Mouse (Mus musculus) G1E (cell line): ENCODE data around the gene Lgals3bp.

ENCODE experiments used
- CTCF ChIP-seq: IDR thresholded peaks from 2 replicates; pipeline ENCODE4 v1.5.1; 2012; ENCODE audit warnings: low read depth, low read length, inconsistent platforms, mixed read lengths
- GATA1 ChIP-seq: IDR thresholded peaks from 2 replicates; pipeline ENCODE4 v1.6.1; 2012; ENCODE audit warnings: borderline replicate concordance, low read length, inconsistent platforms, mixed read lengths

DNA sequence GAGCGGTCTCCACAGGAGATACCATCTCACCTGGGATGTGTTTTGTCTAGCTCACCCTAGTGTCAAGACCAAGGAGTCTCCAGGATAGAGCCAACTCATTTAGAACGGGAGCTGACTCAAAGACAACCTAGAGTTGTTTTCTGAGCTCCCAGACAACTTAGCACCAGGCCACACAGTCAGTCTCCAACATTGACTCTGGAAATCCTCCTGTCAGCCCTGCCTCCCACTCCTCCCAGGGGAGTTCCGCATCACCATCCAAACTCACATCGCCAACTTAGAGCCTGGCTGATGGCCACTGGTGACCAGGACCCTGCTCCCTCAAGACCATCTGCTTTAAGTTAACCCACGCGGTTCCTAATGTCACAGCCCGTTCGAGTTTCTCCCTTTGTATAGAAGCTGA lies 26.4 kb downstream of the Lgals3bp start:
- no peak for TF ChIP-seq CTCF
- TF ChIP-seq GATA1: no peak
